Mouse (Mus musculus) left cerebral cortex, adult 9 months (tissue): ENCODE results near the gene Gdf5.

Experiments used
- DNase-seq, 2 experiments: peaks; one replicate each; pipeline ENCODE4 v3.0.0; 2022; ENCODE audit warnings: low spot score in 2 of 2

Gdf5 gene

DNA sequence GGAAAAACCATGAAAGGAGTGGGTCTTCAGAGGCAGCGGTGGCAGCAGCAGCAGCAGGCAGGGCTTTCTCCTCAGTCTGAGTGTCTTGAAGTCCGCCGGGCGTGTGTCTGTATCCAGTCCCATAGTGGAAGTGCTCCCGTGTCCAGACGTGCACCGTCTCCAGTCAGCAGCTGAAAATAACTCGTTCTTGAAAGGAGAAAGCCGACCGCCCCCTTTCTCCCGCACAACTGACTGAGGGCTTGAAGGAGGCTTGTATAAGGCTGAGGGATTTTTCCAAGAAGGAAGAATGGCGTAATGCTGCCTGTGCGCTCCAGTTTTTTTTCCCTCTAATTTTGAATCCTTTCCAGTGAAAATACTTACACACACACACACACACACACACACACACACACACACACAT is at the start of gene Gdf5:
Gdf5 (minus strand) TSS at position 244 of the 400 bp plus-strand sequence.
- peak in 1 of 2 experiments; percentile 39 for DNase-seq

GRCm38 (mm10) chr2:155991863-155992321 is 46.7 kb upstream of the Gdf5 start:
- peak in 1 of 2 experiments; percentile 25 for DNase-seq

GRCm38 (mm10) chr2:155991151-155991550 is 46.0 kb upstream of the Gdf5 start:
- no peak for DNase-seq

GRCm38 (mm10) chr2:155989085-155989484 is 43.9 kb upstream of the Gdf5 start:
- DNase-seq, result no peak

- no peak for DNase-seq
Measured at GRCm38 (mm10) chr2:155987131-155987530, 42.0 kb upstream of the Gdf5 start.

GRCm38 (mm10) chr2:155985776-155986175 is 40.6 kb upstream of the Gdf5 start:
- no peak for DNase-seq

GRCm38 (mm10) chr2:155979328-155979991 is 34.3 kb upstream of the Gdf5 start:
- DNase-seq, result peak in 1 of 2 experiments; percentile 20

DNA sequence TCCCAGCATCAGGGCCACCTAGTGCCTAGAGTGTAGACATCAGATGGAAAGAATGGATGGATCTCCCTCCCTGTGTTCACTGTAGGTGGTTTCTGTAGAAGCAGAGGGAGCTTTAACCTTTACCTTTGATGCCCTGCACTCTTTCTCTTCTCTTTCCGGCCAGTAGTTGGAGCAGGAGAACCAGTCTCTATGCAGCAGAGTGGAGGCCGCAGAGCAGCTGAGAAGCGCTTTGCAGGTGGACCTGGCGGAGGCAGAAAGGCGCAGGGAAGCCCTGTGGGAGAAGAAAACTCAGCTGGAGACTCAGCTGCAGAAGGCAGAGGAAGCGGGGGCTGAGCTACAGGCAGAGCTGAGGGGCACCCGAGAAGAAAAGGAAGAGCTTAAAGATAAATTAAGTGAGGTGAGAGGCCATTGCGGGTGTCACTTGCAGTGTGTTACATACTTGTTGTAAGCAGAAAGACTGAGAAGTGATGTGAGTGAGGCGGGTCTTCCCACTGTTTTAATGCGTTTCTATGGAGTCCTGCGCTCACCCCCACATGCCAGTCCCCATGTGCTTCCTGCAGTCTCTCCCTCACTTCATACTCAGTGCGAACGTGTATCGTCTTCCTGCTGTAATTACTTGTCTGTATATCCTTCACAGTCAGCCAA is 29.0 kb upstream of the Gdf5 start:
- peak in 1 of 2 experiments; percentile 26 for DNase-seq

- no peak for DNase-seq
Measured at GRCm38 (mm10) chr2:155973348-155973747, 28.2 kb upstream of the Gdf5 start.

DNA sequence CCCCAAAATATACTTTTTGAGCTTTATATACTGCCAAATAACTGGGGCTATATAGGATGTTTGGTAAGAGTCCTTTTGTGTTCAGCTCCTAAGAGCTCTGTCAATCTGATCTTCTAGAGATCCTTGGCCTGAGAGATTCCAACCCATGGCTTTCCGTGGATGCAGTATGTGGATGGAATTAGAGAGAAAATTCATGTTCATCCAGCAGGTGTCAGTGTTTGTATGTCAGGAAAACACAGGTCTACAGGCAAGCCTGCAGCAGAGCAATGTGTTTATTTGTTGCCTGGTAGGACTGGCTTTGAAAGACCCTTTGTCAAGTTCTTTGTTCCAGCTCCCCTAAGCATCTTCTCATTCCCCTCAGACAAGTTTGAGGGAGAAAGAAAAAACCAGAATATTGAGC is 17.8 kb upstream of the Gdf5 start:
- DNase-seq, result no peak

DNA sequence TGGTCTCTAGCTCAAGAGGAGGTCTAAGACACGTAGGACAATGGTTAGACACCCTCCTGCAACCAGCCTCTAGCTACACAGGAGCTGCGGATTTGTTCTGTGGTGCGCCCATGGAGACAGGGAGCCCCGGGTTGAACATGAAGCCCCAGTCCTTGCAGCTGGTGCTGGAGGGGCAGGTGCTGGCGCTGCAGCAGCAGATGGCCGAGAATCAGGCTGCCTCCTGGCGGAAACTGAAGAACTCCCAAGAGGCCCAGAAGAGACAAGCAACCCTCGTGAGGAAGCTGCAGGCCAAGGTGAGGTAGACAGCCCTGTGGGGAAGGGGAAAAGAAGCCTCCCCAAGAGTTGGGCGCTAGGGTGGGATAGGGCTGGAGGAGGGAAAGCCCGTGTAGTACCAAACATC is 16.7 kb upstream of the Gdf5 start:
- no peak for DNase-seq

GRCm38 (mm10) chr2:155959981-155960380 is 14.8 kb upstream of the Gdf5 start:
- DNase-seq, result no peak

DNA sequence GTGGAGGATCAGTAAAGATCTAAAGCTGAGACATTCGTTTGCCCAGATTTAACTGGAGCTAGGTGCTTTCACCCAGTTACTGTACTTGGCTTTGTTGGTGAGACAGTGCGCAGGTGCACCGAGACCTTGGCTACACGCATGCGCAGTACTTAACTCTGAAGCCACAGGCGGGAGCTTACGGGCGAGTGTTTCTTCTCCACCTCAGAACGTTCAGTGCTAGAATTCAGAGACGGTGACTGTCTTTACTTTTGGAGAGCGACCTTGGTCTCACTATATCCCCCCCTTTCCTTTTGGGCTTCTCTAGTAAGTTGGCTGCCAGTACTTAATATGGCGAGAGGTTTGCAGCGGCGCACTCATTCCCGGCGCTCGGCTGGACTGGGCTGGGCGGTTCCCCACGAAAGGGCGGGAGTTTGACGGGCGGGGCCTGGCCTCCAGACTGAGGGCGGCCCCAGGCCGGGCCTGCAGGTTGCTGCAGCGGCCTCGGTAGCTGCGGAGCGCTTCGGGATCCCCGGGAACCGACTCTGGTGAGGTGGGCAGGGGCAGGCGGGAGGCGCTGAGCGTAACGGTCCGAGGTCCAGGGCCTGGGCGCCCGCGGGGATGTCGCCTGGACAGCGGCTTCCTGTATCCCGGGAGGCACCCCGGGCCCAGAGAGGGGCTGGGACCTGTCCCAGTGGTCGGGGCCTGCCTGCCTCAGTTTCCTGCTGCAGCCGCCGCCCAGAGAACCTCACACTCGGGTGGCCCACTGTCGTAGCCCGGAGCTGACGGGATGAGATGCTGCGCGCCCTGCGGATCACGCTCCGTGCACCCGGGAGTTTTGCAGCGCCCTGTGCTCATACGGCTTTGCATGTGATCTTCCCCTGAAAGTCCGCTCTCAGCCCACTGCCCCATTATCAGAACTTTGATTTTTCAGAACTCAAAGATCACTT is 11.2 kb upstream of the Gdf5 start, which contains the start of gene Cep250:
Cep250 (plus strand) TSS at position 325 of the 926 bp plus-strand sequence.
- DNase-seq, result peak; percentile 66 to 89

- DNase-seq, result peak in 1 of 2 experiments; percentile 78
Measured at GRCm38 (mm10) chr2:155952006-155952405, 6.8 kb upstream of the Gdf5 start.

GRCm38 (mm10) chr2:155949362-155949761 is 4.2 kb upstream of the Gdf5 start:
- DNase-seq, result no peak

DNA sequence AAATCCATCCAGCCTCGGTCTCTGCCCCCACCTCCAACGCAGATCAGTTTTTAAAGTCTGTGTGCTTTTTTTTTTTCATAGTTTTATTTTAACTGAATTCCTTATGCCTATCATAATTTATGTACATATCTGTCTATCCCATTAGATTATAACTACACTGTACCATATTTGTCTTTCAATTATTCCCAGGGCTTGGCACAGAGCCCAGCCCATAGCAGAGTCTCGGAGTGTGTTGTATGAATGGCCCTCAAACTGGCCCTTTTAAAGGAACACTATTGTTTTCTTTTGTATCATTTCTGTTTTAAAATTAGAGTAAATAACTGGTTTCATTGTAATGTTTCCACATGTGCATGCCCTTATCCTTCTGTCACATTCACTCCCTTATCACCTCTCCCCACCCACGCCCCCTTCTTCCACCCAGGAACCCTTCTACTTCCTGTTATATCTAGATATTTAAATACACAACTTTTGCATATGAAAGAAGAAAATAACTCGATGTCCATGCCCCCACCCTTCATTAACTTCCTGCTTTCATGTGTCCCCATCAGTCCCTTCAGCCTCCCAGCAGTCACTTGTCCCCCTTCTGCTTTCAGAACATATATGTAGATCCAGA is 2.3 kb upstream of the Gdf5 start:
- DNase-seq, result no peak

DNA sequence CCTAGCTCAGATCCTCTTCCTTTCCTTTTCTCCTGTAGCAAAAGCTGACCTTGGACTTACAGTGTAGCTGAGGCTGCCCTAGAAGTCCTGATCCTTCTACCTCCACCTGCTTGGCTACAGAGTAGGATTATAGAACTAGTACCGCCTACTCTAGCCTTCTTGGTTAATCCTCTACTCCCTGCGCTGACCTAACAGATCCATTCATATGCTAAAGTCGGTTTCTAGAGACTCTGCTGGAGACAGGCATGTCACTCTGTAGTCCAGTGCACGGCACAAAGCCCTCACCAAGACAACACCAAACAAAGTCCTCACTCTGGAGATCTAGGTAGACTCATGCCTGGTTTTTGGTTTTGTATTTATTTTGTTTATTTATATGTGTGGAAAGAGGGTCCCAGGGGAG is 1.3 kb upstream of the Gdf5 start:
- no peak for DNase-seq

DNA sequence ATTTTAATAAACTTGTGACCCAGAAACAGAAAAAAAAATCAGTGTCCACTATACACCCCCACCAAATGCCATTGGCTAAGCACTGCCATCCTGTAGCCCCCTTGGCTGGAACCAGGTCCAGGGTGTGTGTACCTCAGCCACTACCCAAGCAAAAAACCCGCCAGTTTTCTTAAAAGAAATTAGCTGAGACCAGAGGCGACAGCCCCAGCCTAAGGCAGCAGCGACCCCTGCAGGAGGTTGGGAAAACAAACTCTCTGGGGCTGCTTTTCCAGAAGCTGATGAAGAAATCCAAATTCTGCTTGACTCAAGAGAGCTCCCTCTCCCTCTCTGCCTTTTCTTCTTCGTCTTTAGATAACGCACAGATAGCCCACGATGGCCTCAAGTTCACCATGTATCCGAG is 902 bp upstream of the Gdf5 start:
- peak in 1 of 2 experiments; percentile 59 for DNase-seq

GRCm38 (mm10) chr2:155945580-155945979 is 413 bp upstream of the Gdf5 start:
- no peak for DNase-seq

DNA sequence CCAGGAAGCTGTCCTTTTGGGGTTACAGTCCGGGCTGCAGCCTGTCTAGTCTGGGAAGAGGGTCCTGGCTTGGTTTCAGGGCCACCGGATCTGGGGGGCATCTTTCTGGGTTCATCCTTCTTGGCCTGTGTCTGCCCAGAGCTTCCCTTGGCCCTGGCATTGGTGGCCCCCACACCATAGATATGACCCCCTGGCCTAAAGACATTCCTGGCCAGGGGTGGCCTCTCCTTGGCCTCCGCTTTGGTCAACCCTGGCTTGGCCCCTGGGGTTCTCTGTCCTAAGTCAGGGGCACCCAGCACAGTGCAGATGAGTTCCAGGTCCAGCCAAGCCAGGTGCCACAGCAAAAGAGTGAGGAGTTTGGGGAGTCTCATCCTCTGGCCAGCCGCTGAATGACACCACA is 482 bp downstream of the Gdf5 start:
- no peak for DNase-seq

GRCm38 (mm10) chr2:155943463-155943862 is 1.7 kb downstream of the Gdf5 start:
- DNase-seq, result no peak
